Mouse (Mus musculus): ENCODE measurements around the gene Hist1h2bn. TPM values are rescaled to one million over a fixed set of nuclear protein-coding genes. Genes with fewer than 3 reads are reported as not detected.
"Not testable (repeated sequence)": the region's sequence is repeated elsewhere in the genome, so short reads cannot be mapped to it uniquely, and the experiment has no call there.

The Hist1h2bn gene
- polyA plus RNA-seq, 1 experiment from 2014 or later, result 1.4 TPM

DNA sequence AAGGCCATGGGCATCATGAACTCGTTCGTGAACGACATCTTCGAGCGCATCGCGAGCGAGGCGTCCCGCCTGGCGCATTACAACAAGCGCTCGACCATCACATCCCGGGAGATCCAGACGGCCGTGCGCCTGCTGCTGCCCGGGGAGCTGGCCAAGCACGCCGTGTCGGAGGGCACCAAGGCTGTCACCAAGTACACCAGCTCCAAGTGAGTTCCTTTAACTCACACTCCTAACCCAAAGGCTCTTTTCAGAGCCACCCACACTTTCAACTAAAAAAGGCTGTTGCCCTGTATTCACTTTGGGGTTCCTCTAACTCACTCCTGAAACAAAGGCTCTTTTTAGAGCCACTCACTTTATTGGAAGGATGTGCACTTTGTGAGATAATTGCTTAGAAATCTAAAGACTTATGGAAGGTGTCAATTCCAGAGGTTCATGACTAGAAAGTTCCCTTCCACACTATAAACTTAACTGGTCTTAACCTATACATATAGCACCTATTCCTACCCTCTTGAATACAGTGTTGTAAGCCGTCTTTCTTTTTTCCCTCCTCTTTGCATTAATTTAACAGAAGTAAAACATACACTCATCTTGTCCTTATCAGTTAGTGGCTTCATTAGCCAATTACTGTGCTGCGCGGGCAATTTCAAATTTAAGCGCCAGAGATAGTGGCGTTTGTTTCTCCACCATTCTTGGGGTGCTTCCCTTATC lies 525 bp downstream of the Hist1h2bn start:
- H3K27ac ChIP-seq (replicated peaks), result peak overlapping the region; percentile 93

DNA sequence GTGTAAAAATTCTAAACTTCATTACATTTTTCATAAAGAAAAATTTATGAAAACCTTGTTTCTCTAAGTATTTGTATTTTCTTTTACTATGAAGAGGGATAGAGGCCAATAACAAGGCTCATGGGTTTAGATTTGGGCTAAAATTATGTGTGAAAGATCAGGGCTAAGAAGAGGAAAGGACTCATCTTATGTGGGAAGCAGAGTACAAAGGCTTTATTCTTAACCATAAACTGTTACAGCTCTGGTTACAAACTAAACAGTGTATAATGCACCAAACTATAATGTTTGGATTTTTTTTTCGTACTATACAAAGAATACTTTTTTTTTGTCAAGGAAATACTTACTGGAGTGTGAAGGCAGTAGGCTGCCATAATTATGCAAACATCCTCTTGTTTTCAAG lies 1.8 kb downstream of the Hist1h2bn start:
- no peaks in the 10 kb centered on the region for H3K27me3 ChIP-seq (replicated peaks)
- H3K4me3 ChIP-seq, result peak overlapping the region; percentile 58
- no peaks in the 10 kb centered on the region for H3K36me3 ChIP-seq
- no peak for ATAC-seq (ENCODE audit: extremely low read depth, insufficient number of reproducible peaks, low FRiP score, low TSS enrichment)
- H3K9ac ChIP-seq, result peak overlapping the region; percentile 66; the same call in 1 of the 2 replicates
- peak overlapping the region; percentile 81 for H3K4me2 ChIP-seq
- H3K4me1 ChIP-seq, result peaks cover 38% of the 10 kb centered on the region
- H3K27ac ChIP-seq (replicated peaks), result no peak overlapping the region
- WGBS, result 82% methylated on average over 1 of the region's 1 CpGs
- H3K9me3 ChIP-seq, result no peaks in the 10 kb centered on the region

More for the DNA sequence above, 525 bp downstream of the Hist1h2bn start:
- not testable (repeated sequence) for H3K36me3 ChIP-seq; H3K27me3 ChIP-seq (replicated peaks); H3K9me3 ChIP-seq; ATAC-seq (ENCODE audit: extremely low read depth, insufficient number of reproducible peaks, low FRiP score, low TSS enrichment)
- H3K4me3 ChIP-seq, result peak overlapping the region; percentile 58
- WGBS, result 0% methylated on average over 23 of the region's 26 CpGs
- peak overlapping the region; percentile 84 for H3K9ac ChIP-seq
- H3K4me2 ChIP-seq, result peak overlapping the region; percentile 81
- H3K4me1 ChIP-seq, result peaks cover 44% of the 10 kb centered on the region

DNA sequence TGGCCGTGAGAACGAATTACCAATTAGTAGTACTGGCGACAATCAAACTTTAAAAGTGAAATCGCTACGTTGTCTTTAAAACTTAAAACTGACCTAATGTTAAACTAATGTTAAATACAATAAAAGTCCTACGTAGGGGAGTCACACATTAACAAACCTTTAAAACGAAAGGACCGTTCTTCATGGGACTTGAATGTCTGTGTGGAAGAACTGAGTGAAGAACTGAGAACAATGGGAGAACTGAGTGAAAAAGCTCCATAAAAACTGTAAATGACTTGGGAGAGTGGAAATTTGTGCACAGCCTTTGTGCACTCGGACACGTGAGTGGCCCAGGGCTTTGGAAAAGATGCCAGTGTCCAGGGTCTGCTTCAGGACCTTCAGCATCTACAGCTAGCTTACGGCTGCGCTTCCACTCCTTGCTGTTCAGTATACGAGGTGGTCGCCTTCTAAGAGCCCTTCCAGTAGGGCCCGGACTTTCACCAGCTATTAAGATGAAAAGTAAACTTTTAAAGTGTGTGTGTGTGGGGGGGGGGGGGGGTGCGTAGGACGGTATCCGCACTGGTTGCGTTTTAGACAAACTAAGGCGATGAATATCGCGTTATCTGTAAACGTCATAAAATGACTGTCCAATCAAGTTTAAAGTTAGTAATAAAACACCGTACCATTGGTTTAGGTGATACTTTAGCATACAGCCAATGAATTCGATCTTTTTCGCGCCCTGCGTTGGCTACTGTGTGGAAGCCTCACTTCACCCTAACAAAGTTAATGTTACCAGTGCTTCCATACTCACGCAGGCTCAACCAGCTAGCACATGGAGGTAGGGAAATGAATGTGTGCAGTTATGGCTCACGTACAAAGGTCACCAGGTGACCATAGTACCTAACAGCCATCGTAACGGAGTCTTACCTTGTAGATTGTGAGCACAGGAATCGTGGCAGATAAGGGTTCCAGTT lies 25.2 kb downstream of the Hist1h2bn start:
- H3K36me3 ChIP-seq, result no peaks in the 10 kb centered on the region
- peak overlapping the region; percentile 67 for H3K4me3 ChIP-seq
- peak overlapping the region; percentile 92 for H3K27ac ChIP-seq (replicated peaks)
- H3K4me2 ChIP-seq, result peak overlapping the region; percentile 79
- no peaks in the 10 kb centered on the region for H3K27me3 ChIP-seq (replicated peaks)
- 7% methylated on average over 33 of the region's 33 CpGs for WGBS
- H3K9ac ChIP-seq, result peak overlapping the region; percentile 92
- no peaks in the 10 kb centered on the region for H3K9me3 ChIP-seq
- ATAC-seq (ENCODE audit: extremely low read depth, insufficient number of reproducible peaks, low FRiP score, low TSS enrichment), result peak; percentile 57; the same call in 1 of the 2 replicates
- peaks cover 33% of the 10 kb centered on the region for H3K4me1 ChIP-seq

DNA sequence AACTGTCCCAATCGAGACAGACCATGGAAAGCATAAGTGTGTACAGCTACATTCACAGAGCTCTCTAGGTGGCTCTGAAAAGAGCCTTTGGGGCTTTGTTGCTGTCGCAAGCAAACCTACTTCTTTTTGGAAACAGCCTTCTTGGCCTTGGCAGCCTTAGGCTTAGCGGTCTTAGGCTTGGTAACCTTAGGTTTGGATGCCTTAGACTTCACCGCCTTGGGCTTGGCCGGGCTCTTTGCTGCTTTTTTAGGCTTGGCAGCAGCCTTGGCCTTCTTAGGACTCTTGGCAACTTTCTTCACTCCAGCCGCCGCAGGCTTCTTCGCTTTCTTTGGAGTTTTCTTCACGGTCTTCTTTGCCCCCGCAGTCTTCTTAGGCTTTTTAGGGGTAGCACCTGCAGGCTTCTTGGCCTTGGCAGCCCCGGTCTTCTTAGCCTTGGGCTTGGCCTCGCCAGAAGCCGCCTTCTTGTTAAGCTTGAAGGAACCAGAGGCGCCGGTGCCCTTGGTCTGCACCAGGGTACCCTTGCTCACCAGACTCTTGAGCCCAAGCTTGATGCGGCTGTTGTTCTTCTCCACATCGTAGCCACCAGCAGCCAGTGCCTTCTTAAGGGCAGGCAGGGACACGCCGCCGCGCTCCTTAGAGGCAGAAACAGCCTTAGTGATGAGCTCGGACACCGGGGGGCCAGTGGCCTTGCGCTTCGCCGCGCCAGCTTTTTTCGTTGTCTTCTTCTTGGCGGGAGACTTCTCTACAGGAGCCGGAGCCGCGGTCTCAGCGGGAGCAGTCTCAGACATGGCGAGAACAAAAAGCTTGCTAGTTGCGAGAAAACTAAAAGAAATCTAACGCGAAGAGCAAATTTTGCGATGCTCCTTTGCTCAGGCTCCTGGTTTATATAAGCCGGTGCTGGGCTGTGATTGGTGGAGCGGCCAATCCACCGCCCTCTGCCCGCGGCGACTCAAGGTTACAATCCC lies 26.1 kb downstream of the Hist1h2bn start, which contains the start of gene Hist1h1b:
Hist1h1b (minus strand) TSS at position 859 of the 965 bp plus-strand sequence.
- H3K4me1 ChIP-seq, result peaks cover 38% of the 10 kb centered on the region
- no peaks in the 10 kb centered on the region for H3K9me3 ChIP-seq
- H3K4me3 ChIP-seq, result peak within 1 kb of the TSS; percentile 67
- H3K9ac ChIP-seq, result peak within 1 kb of the TSS; percentile 92
- ATAC-seq (ENCODE audit: extremely low read depth, insufficient number of reproducible peaks, low FRiP score, low TSS enrichment), result peak; percentile 12; the same call in 1 of the 2 replicates
- H3K27me3 ChIP-seq (replicated peaks), result no peaks in the 10 kb centered on the region
- H3K36me3 ChIP-seq, result no peaks in the 10 kb centered on the region
- under 1% methylated on average over 44 of the region's 44 CpGs for WGBS
- peak within 1 kb of the TSS; percentile 79 for H3K4me2 ChIP-seq
- peak within 1 kb of the TSS; percentile 92 for H3K27ac ChIP-seq (replicated peaks)

DNA sequence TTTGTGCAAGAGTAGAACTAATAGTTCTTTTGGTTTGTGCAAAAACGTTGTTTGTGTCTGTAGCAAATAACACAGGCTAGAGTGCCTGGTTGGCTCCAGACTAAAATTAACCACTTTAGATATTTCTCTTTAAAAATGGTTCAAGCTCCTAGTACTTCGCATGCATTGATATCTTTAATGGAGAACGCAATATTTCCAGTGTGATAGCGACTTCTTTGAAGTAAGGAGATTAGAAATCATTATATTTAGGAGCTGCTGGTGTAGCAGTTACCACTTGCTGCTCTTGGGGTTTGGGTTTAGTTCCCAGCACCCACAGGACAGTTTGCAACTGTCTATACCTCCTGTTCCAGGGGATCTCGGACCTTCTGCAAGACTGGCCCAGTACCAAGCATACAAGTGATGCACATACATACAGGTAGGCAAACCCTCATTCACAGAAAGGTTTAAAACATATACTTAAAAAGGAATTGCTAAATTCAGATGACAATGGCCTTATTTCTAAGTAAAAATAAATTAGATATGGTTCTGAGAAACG lies 27.2 kb downstream of the Hist1h2bn start:
- 36% methylated on average over 6 of the region's 6 CpGs for WGBS
- peak overlapping the region; percentile 92 for H3K27ac ChIP-seq (replicated peaks)

DNA sequence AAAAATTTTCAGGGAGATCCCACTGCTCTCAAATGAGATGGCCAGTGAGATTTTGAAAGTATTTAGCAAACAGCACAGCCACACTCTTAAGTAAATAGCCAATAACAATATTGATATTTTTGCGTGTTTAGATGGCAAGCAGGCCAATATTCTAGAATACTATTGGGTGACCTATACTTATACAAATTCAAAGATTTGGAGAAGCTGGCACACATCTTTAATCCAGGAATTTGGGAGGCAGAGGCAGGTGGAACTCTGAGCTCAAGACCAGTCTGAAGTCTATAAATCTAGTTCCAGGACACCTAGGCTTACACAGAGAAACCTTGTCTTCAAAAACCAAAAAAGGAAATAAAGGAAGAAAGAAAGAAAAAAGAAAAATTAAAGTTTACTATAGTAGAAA lies 27.7 kb downstream of the Hist1h2bn start:
- Histone ChIP-seq H3K4me3 (no peak overlapping the region), H3K9ac (no peak overlapping the region), H3K27ac (replicated peaks) (no peak overlapping the region), H3K4me2 (peak overlapping the region; percentile 22; the same call in 1 of the 2 replicates), H3K27me3 (replicated peaks) (no peaks in the 10 kb centered on the region), H3K36me3 (no peaks in the 10 kb centered on the region), H3K4me1 (peaks cover 49% of the 10 kb centered on the region), H3K9me3 (no peaks in the 10 kb centered on the region)
- ATAC-seq (ENCODE audit: extremely low read depth, insufficient number of reproducible peaks, low FRiP score, low TSS enrichment), result no peak
- 90% methylated on average over 1 of the region's 1 CpGs for WGBS

More for the DNA sequence above, 27.2 kb downstream of the Hist1h2bn start:
- no peak for ATAC-seq (ENCODE audit: extremely low read depth, insufficient number of reproducible peaks, low FRiP score, low TSS enrichment)
- no peaks in the 10 kb centered on the region for H3K9me3 ChIP-seq
- H3K4me1 ChIP-seq, result peaks cover 44% of the 10 kb centered on the region
- peak overlapping the region; percentile 92 for H3K9ac ChIP-seq
- no peaks in the 10 kb centered on the region for H3K27me3 ChIP-seq (replicated peaks)
- H3K4me3 ChIP-seq, result peak overlapping the region; percentile 67
- peak overlapping the region; percentile 79 for H3K4me2 ChIP-seq
- no peaks in the 10 kb centered on the region for H3K36me3 ChIP-seq

DNA sequence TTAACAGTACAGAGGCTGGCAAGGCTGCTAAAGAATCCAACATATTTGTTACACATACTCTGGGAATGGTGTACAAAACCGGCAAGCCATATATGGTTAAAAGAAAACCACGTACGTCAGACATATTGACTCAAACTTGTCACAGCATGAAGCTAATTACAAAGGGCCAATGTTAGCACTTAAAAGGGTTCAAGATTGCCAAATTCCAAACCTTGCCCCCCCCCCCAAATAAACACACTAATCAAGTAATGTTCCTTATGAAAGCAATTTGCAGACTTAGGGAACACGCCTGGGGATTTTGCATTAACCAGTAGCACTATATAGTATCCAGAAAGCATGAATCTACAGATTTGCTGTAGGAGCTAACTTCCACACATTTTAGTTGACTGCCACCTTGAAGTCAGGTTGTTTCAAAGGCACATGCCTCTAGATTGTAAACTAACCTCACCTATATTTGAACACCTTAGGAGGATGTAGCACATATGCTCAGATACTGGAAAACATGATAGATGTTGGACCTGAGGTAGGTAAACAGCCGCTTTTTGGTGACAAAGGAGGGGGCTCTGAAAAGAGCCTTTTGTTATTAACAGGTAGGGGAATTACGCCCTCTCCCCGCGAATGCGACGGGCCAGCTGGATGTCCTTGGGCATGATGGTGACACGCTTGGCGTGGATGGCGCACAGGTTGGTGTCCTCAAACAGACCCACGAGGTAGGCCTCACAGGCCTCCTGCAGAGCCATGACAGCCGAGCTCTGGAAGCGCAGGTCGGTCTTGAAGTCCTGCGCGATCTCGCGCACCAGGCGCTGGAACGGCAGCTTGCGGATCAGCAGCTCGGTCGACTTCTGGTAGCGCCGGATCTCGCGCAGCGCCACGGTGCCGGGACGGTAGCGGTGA lies 28.7 kb downstream of the Hist1h2bn start:
- Histone ChIP-seq H3K4me1 (peaks cover 49% of the 10 kb centered on the region), H3K4me2 (peak overlapping the region; percentile 79), H3K9ac (peak overlapping the region; percentile 87), H3K4me3 (peak overlapping the region; percentile 55), H3K27ac (replicated peaks) (peak overlapping the region; percentile 87)
- H3K36me3 ChIP-seq; ATAC-seq (ENCODE audit: extremely low read depth, insufficient number of reproducible peaks, low FRiP score, low TSS enrichment); H3K27me3 ChIP-seq (replicated peaks); H3K9me3 ChIP-seq: not testable (repeated sequence)
- WGBS, result 3% methylated on average over 14 of the region's 35 CpGs

DNA sequence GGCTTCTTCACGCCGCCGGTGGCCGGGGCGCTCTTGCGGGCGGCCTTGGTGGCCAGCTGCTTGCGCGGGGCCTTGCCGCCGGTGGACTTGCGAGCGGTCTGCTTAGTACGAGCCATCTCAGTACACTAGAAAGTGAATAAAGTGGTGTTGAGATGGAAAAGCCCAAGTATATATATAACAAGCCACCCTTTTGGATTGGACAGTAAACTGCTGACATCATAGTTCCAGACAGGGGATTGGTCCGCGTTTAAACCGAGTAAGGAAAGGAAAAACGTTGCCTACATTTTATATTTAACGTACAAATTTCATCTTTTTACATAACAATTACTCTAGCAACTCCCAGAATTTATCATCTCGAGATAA lies 29.3 kb downstream of the Hist1h2bn start, which contains the start of gene Hist1h3i:
Hist1h3i (minus strand) TSS at position 116 of the 363 bp plus-strand sequence.
- Histone ChIP-seq H3K4me2 (peak within 1 kb of the TSS; percentile 79), H3K4me3 (peak within 1 kb of the TSS; percentile 55), H3K36me3 (no peaks in the 10 kb centered on the region), H3K27ac (replicated peaks) (peak within 1 kb of the TSS; percentile 87), H3K4me1 (peaks cover 49% of the 10 kb centered on the region), H3K9ac (peak within 1 kb of the TSS; percentile 87), H3K9me3 (no peaks in the 10 kb centered on the region), H3K27me3 (replicated peaks) (no peaks in the 10 kb centered on the region)
- peak; percentile 59 for ATAC-seq (ENCODE audit: extremely low read depth, insufficient number of reproducible peaks, low FRiP score, low TSS enrichment)
- WGBS, result under 1% methylated on average over 11 of the region's 20 CpGs

DNA sequence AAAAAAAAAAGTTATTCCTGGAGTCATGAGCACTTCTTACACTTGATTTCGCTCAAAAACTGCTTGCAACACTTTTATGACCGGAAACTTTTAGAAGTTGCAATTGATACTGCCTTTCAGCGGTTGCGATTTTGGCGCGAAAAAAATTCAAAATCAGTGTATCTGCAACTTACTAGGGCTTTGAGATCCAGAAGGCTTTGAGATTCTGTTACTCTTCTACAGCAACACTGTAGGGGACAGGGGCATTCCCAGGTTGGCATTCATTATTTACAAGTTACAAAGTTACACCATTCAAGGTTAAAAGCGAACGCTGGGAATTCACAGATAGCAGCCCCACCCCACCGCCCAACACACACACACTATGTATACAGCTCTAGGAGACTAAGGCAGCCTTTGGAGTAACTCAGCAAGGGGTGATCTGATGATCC lies 29.8 kb downstream of the Hist1h2bn start:
- Histone ChIP-seq H3K9me3 (no peaks in the 10 kb centered on the region), H3K36me3 (no peaks in the 10 kb centered on the region)
- no peak for ATAC-seq (ENCODE audit: extremely low read depth, insufficient number of reproducible peaks, low FRiP score, low TSS enrichment)

More for the DNA sequence above, 29.8 kb downstream of the Hist1h2bn start:
- H3K27ac ChIP-seq (replicated peaks), result peak overlapping the region; percentile 87
- peak overlapping the region; percentile 74 for H3K9ac ChIP-seq
- H3K4me3 ChIP-seq, result peak overlapping the region; percentile 55
- peaks cover 52% of the 10 kb centered on the region for H3K4me1 ChIP-seq
- no peaks in the 10 kb centered on the region for H3K27me3 ChIP-seq (replicated peaks)
- 2% methylated on average over 9 of the region's 9 CpGs for WGBS
- peak overlapping the region; percentile 79 for H3K4me2 ChIP-seq

All from heart, embryonic 13.5 days (tissue).